Mouse (Mus musculus): ENCODE measurements at regions not wholly inside any gene's neighbourhood (a gene's known extent, or its start where the extent isn't known, plus 50 kb on each side); places are given as distances from the start of the nearest gene placed in this dataset.
A peak's percentile ranks its signal among the peaks of the same experiment; 100 is the strongest.

DNA sequence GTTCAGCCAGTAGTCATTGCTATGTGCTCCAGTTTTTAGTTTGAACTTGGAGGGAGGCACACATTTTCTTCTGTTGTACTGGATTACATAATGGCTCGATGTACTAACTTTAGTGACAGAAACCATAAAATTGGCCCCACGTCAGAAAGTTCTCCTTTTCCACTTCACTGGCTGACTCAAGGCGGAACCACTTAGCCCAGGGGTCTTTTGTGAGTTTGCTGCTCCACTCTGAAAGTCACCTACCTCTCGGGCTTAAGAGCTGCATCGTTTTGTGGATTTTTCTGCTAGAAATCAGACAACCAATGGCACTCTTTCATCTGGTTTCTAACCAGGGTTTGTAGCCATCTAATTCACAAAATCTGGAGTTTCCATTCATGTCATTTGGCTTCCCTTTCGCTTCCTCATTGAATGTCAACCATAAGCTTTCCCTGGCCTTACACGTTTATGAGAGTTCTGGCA, 304.8 kb upstream of the Cited2 start:
- H3K4me3 ChIP-seq (replicated peaks; ENCODE audit: control insufficient read depth, low read depth, low read length), result no peak overlapping the region
- 17% methylated on average over 7 of the region's 7 CpGs for WGBS
- peak overlapping the region; percentile 32; the same call in 1 of the 2 replicates for H3K27ac ChIP-seq (ENCODE audit: control insufficient read depth, insufficient read depth, low read depth, low read length, poor library complexity)
- peaks cover 2% of the 10 kb centered on the region for H3K4me1 ChIP-seq (ENCODE audit: control insufficient read depth, insufficient read depth, low read length)
- TF ChIP-seq POLR2A (IDR thresholded peaks at IDR 0.05; ENCODE audit: borderline replicate concordance, control insufficient read depth, low read depth, low read length) (no peak), CTCF (IDR thresholded peaks at IDR 0.05; ENCODE audit: control insufficient read depth, insufficient read depth, low read length) (no peak)

DNA sequence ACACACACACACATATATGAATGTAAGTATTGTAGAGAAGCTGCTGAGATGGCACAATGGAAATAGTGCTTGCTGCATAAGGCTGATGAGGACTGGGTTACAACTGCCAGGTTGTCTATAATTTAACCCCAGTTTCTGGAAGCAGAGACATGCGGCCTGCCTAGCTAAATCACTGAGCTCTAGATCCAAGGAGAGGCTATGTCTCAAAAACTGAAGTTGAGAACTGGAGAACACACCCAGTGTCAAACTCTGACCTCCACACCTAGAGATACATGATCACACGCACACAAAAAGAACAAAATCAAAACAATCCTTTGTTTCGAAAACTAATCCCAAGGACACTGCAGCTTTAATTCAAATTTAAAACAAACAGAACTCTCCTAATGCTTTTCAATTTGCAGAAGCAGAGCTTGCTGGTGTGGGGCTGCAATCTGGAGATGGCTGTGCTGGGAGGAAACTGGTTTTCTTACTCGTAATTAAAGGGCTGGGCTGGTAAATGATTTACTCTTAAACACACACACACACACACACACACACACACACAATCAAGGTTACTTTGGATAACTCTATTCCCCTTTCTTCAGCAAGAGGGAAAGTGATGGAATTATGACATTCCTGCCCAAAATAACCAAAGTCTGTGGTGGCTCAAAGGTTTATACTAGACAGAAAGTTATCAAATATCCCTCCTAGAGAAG, 299.3 kb upstream of the Cited2 start:
- Histone ChIP-seq H3K4me1 (ENCODE audit: control insufficient read depth, insufficient read depth, low read length) (no peaks in the 10 kb centered on the region), H3K27ac (ENCODE audit: control insufficient read depth, insufficient read depth, low read depth, low read length, poor library complexity) (no peak overlapping the region), H3K4me3 (replicated peaks; ENCODE audit: control insufficient read depth, low read depth, low read length) (no peak overlapping the region)
- TF ChIP-seq CTCF (IDR thresholded peaks at IDR 0.05; ENCODE audit: control insufficient read depth, insufficient read depth, low read length), result no peak
- TF ChIP-seq POLR2A (IDR thresholded peaks at IDR 0.05; ENCODE audit: borderline replicate concordance, control insufficient read depth, low read depth, low read length), result no peak
- 71% methylated on average over 4 of the region's 4 CpGs for WGBS

DNA sequence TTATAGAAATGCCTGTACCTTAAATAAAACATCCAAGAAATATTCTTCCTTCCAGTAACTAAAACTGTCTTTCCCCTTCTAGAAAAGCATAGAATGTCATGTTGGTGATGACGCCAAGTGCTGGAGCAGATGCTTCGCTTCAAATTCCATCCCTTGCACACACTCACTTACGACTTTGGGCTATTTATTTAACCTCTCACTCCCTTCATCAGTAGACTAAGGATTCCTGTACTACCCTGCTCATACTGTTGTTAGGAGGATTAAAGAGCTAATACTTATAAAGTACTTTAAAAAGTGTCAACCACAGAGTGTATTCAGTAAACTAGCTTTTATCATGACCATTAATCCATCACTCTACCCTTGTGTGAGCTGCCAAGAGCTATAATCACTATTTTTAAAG, 296.8 kb upstream of the Cited2 start:
- H3K27ac ChIP-seq (ENCODE audit: control insufficient read depth, insufficient read depth, low read depth, low read length, poor library complexity), result no peak overlapping the region
- TF ChIP-seq POLR2A (IDR thresholded peaks at IDR 0.05; ENCODE audit: borderline replicate concordance, control insufficient read depth, low read depth, low read length), result no peak
- TF ChIP-seq CTCF (IDR thresholded peaks at IDR 0.05; ENCODE audit: control insufficient read depth, insufficient read depth, low read length), result no peak
- WGBS, result 92% methylated on average over 3 of the region's 3 CpGs
- no peaks in the 10 kb centered on the region for H3K4me1 ChIP-seq (ENCODE audit: control insufficient read depth, insufficient read depth, low read length)
- no peak overlapping the region for H3K4me3 ChIP-seq (replicated peaks; ENCODE audit: control insufficient read depth, low read depth, low read length)

DNA sequence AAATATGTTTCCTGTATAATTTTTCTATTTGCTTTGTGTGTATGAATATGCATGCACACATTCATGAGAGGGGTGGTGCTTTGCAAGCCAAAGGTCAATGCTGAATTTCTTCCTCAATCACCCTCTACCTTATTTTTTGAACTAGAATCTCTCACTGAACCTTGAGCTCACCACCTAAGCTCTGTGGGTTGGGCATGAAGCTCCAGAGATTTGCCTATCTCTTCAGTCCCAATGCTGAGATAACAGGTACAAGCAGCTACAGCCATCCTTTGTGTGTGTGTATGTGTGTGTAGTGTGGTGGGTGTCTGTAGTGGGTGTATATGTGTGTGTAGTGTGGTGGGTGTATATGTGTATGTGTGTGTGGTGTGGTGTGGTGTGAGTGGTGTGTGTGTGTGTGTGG, 295.7 kb upstream of the Cited2 start:
- no peak for TF ChIP-seq POLR2A (IDR thresholded peaks at IDR 0.05; ENCODE audit: borderline replicate concordance, control insufficient read depth, low read depth, low read length)
- no peak for TF ChIP-seq CTCF (IDR thresholded peaks at IDR 0.05; ENCODE audit: control insufficient read depth, insufficient read depth, low read length)
- H3K4me3 ChIP-seq (replicated peaks; ENCODE audit: control insufficient read depth, low read depth, low read length), result no peak overlapping the region
- H3K4me1 ChIP-seq (ENCODE audit: control insufficient read depth, insufficient read depth, low read length), result no peaks in the 10 kb centered on the region
- H3K27ac ChIP-seq (ENCODE audit: control insufficient read depth, insufficient read depth, low read depth, low read length, poor library complexity), result no peak overlapping the region

DNA sequence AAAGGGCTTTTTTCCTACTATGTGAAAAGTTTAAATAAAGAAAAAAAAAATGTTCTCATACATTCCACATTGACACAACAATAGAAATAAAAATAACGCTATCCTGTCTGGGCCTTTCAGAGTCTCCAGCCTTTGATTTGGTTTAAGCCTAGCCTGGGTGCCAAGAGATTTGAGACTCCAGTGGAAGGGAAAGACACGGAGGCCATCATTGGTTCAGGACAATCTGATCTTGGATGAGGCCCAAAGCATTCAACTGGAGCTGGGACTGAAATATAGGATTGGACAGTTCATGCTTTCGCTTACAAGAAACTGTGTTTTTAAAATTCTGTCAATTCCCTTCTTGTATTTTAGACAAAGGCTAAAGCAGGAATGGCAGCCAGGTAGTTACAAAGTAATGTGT, 294.7 kb upstream of the Cited2 start:
- H3K27ac ChIP-seq (ENCODE audit: control insufficient read depth, insufficient read depth, low read depth, low read length, poor library complexity), result no peak overlapping the region
- WGBS, result 82% methylated on average over 3 of the region's 3 CpGs
- no peak overlapping the region for H3K4me3 ChIP-seq (replicated peaks; ENCODE audit: control insufficient read depth, low read depth, low read length)
- no peak for TF ChIP-seq POLR2A (IDR thresholded peaks at IDR 0.05; ENCODE audit: borderline replicate concordance, control insufficient read depth, low read depth, low read length)
- TF ChIP-seq CTCF (IDR thresholded peaks at IDR 0.05; ENCODE audit: control insufficient read depth, insufficient read depth, low read length), result no peak
- H3K4me1 ChIP-seq (ENCODE audit: control insufficient read depth, insufficient read depth, low read length), result no peaks in the 10 kb centered on the region

DNA sequence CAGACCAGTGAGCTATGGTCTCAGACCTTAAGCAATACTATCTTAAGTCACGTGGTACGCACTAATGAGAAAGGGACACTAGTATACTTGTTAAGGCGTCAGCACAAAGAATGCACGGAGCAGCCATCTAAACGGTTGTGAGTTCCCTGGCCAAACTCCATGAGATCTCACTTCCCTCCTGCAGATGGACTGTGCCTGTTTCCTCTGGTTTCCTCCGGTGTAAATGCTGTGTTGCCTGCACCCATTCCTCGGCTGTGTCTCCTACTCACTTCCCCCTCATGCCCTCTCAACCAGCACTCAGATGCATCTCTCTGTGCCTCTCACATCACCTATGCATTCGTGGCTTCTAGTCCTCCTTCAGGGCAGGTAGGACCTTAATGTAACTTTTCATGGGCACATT, 291.9 kb upstream of the Cited2 start:
- no peak overlapping the region for H3K4me3 ChIP-seq (replicated peaks; ENCODE audit: control insufficient read depth, low read depth, low read length)
- H3K27ac ChIP-seq (ENCODE audit: control insufficient read depth, insufficient read depth, low read depth, low read length, poor library complexity), result no peak overlapping the region
- no peaks in the 10 kb centered on the region for H3K4me1 ChIP-seq (ENCODE audit: control insufficient read depth, insufficient read depth, low read length)
- 57% methylated on average over 8 of the region's 8 CpGs for WGBS
- TF ChIP-seq CTCF (IDR thresholded peaks at IDR 0.05; ENCODE audit: control insufficient read depth, insufficient read depth, low read length), result no peak

DNA sequence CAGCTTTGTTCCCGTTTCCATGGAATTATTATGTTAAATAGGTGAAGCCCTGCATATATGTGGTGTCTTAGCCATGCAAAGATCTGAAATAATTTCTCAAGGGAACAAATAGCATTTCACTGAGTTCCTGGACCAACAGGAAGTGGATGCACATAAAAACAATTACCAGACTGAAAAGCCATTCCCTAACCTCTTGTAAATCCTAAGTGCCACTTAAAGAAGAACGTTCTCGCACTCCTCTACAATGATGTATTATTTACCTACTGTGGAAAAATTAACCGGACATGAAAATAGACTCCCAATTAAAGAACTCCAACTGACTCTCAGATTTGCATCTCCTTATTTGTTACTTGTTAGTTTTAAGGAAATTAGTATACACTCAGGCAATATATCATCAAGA, 288.9 kb upstream of the Cited2 start:
- 88% methylated on average over 4 of the region's 4 CpGs for WGBS
- Histone ChIP-seq H3K4me1 (ENCODE audit: control insufficient read depth, insufficient read depth, low read length) (no peaks in the 10 kb centered on the region), H3K4me3 (replicated peaks; ENCODE audit: control insufficient read depth, low read depth, low read length) (no peak overlapping the region), H3K27ac (ENCODE audit: control insufficient read depth, insufficient read depth, low read depth, low read length, poor library complexity) (no peak overlapping the region)
- TF ChIP-seq POLR2A (IDR thresholded peaks at IDR 0.05; ENCODE audit: borderline replicate concordance, control insufficient read depth, low read depth, low read length) (no peak), CTCF (IDR thresholded peaks at IDR 0.05; ENCODE audit: control insufficient read depth, insufficient read depth, low read length) (no peak)

DNA sequence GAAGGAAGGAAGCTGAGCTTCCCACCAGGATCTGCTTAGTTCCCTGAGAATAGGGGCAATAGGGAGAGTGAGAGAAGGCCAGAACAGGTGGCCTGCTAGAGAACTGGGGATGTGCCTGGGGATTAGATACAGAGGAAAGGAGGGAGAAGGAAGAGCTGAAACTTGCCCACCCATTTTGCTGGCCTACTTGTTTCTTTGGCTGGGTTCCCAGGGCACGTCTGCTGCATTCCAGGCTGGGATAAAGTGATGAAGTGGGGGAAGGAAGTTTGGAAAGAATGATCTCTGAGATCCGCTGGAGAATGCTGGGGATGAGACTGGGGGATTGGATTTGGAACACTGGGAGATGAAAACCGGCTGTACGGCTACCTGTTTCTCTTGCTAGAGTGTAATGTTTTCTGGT, 272.8 kb upstream of the Cited2 start:
- no peak overlapping the region for H3K4me3 ChIP-seq (replicated peaks; ENCODE audit: control insufficient read depth, low read depth, low read length)
- TF ChIP-seq CTCF (IDR thresholded peaks at IDR 0.05; ENCODE audit: control insufficient read depth, insufficient read depth, low read length) (no peak), POLR2A (IDR thresholded peaks at IDR 0.05; ENCODE audit: borderline replicate concordance, control insufficient read depth, low read depth, low read length) (no peak)
- H3K27ac ChIP-seq (ENCODE audit: control insufficient read depth, insufficient read depth, low read depth, low read length, poor library complexity), result no peak overlapping the region
- H3K4me1 ChIP-seq (ENCODE audit: control insufficient read depth, insufficient read depth, low read length), result no peaks in the 10 kb centered on the region
- WGBS, result 86% methylated on average over 4 of the region's 4 CpGs

DNA sequence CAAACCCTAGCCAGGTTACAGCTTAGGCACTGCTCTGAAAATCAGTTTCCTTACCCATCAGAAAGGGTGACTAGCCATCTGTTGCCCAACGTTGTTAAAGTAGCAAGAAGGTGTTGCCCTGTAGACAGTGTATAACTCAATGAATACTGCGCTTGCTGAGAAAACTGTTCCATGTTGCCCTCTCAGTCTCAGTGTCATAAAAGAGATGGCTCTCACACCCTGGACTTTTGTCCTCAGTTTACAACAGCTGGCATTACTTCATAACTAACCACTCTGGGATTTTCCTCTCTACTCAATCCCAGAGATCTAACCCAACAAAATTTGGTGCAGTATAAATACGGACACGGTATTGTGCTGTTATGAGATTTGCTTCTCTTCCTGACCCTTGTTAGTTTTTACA, 252.1 kb upstream of the Cited2 start:
- Histone ChIP-seq H3K4me3 (replicated peaks; ENCODE audit: control insufficient read depth, low read depth, low read length) (no peak overlapping the region), H3K4me1 (ENCODE audit: control insufficient read depth, insufficient read depth, low read length) (peaks cover under 1% of the 10 kb centered on the region), H3K27ac (ENCODE audit: control insufficient read depth, insufficient read depth, low read depth, low read length, poor library complexity) (no peak overlapping the region)
- WGBS, result 88% methylated on average over 4 of the region's 4 CpGs
- TF ChIP-seq CTCF (IDR thresholded peaks at IDR 0.05; ENCODE audit: control insufficient read depth, insufficient read depth, low read length) (no peak), POLR2A (IDR thresholded peaks at IDR 0.05; ENCODE audit: borderline replicate concordance, control insufficient read depth, low read depth, low read length) (no peak)

All from bone marrow, adult 2 months (tissue).